Mouse (Mus musculus) G1E (cell line): Measurements from ENCODE around the gene Tmem121.

Experiments used
- CTCF ChIP-seq: IDR thresholded peaks from 2 replicates; pipeline ENCODE4 v1.5.1; 2012; ENCODE audit warnings: low read depth, low read length, inconsistent platforms, mixed read lengths
- GATA1 ChIP-seq: IDR thresholded peaks from 2 replicates; pipeline ENCODE4 v1.6.1; 2012; ENCODE audit warnings: borderline replicate concordance, low read length, inconsistent platforms, mixed read lengths
- GATA2 ChIP-seq: IDR thresholded peaks from 2 replicates; pipeline ENCODE4 v1.6.1; 2012; ENCODE audit warnings: low read depth, low read length, inconsistent platforms, borderline replicate concordance
- POLR2AphosphoS5 ChIP-seq: IDR thresholded peaks from 2 replicates; pipeline ENCODE4 v1.6.1; 2012; ENCODE audit warnings: low read depth, low read length, inconsistent platforms; ENCODE audit not compliant: insufficient replicate concordance
- TAL1 ChIP-seq: conservative IDR thresholded peaks from 2 replicates; pipeline ENCODE4 v1.6.1; 2012; ENCODE audit warnings: low read depth, low read length, inconsistent platforms, mixed read lengths

DNA sequence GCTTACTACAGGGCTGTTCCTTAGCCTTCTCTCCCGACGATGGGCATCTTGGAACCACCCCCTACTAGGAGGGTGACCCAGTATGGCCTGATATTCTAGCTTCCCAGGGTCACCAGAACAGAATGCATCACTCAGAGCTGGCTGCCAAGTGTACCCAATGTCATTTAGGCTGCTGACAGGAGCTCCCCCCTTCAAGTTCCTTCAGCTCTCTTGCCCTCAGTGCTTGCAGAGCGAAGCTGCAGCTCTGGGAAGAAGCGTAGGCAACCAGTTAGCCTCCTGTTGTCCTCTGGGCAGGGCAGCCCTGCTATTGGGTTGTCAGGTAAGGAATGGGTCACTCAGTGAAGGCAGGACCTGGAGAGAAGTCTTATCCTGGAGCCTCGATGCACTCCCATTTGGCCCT lies 785 bp upstream of the Tmem121 start:
- TF ChIP-seq GATA1 (no peak), TAL1 (no peak), CTCF (no peak), POLR2AphosphoS5 (no peak), GATA2 (no peak)
